Mouse (Mus musculus): Measurements from ENCODE around the gene Etfb.

Etfb gene

DNA sequence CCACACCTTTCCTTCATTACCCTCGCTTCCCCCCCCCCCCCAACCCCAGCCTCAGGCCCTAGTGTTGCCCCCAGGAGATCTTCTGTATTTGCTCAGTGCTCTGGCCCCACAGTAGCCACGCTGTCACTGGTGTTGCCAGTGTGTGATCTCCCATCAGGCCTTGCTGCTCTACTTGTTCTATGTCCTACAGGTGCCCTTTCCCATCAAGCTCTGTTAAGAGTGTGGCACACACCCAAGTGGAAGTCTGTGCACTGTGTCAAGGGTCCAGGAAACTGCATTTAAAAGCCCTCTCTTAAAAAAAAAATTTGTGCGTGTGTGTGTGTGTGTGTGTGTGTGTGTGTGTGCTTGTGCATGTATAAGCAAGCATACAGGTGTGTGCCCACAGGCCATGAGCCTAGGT is 4.4 kb downstream of the Etfb start:
- ATAC-seq (ENCODE audit: low TSS enrichment): no peak

DNA sequence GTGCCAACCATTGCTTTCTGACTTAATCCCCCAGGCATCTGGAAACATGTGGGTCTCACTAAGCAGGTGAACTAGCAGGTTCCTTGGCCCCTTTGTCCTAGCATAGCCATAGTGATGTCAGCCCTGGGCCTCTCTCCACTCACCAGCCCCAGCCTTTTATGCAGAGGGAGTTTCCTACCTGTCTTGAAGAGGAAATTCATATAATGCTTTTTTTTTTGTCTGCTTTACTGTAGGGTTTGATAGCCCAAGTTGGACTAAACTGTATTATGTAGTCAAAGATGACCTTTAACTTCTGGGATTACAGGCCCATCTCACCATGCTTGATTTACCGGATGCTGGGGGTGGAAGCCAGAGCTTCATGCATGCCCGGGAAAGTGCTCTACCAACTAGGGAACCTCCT is 5.9 kb downstream of the Etfb start:
- no peak for ATAC-seq (ENCODE audit: low TSS enrichment)

DNA sequence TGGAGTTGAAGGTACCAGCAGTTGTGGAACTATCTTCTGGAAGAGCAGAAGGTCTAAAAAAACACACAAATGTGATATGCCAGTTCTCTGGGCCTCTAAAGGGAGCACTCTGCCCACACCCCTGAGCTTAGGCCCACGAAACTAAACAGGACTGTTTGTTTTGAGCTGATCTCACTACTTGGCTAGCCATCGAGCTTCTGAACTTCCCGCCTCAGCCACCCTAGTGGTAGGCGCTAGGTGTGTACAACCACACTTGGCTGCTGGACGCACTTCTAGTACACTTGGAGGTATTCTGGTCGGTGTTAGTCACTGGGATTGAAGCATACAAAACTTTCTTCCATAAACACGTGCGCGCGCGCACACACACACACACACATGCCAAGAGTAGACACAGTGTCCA is 7.8 kb downstream of the Etfb start:
- ATAC-seq (ENCODE audit: low TSS enrichment): no peak

DNA sequence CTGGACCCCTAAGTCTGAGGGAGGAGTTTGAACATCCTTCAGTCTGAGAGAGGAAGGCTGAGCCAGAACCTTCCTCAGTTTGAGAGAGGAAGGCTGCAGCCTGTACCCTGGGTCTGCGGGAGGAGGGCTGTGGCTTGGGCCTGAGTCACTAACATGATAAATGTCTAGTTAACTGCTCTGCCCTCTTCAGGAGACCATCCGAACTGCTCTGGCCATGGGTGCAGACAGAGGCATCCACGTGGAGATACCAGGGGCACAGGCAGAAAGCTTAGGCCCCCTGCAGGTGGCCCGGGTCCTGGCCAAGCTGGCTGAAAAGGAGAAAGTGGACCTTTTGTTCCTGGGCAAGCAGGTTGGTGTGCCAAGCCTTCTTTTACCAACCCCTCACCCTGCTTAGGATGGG is 8.7 kb downstream of the Etfb start:
- ATAC-seq (ENCODE audit: low TSS enrichment): no peak

DNA sequence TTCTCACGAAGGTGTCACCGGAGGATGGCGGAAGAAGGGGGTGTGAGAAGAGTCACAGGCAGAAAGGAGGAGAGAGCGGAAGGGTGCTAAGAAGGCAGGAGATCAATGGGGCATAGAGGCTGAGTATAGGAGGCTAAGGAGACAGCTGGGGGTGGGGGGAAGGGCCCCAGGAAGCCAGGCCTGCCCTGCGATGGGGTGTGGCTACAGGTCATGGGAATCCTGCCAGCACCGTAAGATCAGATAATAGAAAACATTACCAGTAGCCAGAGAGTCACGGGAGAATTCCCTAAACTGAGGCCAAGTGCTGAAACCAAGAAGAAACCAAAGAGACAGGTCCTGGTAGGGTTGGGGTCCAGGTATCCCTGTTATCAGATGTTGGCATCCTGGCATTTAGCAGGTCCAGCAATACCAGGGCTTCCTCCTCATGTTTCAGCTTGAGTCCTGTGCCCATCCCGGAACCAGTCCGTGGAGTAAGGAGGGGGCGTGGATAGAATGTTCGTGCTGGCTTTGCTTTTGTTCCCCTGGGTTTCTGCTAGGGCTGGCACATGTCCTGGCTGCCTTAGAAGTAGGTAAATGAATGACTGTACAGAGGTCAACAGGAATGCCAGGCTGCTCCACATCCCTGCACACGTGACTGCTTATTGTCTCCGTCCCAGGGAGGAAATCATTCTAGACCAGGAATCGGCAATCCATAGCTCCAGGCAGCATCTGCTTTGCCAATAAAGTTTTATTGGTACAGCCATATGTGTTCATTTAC is 9.9 kb downstream of the Etfb start:
- no peak for ATAC-seq (ENCODE audit: low TSS enrichment)

DNA sequence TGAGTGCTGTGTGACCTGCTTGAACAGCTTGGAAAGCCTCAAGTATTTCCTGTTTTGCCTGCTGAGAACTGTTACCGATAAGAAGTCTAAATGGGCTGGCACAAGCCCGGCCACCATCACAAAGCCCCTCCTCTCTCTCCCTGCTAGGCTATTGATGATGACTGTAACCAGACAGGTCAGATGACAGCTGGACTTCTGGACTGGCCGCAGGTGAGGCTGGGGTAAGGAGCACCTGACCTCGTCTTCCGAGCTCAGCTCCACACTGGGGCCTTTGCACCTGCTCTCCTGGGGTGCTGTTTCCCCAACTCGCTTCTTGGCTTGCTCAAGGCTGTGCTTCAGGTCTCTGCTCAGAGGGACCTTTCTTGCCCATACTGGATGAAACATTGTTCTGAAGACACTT is 10.5 kb downstream of the Etfb start:
- ATAC-seq (ENCODE audit: low TSS enrichment): no peak

- ATAC-seq (ENCODE audit: low TSS enrichment): no peak
Measured at GRCm38 (mm10) chr7:43462851-43463250, 19.0 kb downstream of the Etfb start, which contains the start of gene Vsig10l. Vsig10l (plus strand) TSS chr7:43463151.

DNA sequence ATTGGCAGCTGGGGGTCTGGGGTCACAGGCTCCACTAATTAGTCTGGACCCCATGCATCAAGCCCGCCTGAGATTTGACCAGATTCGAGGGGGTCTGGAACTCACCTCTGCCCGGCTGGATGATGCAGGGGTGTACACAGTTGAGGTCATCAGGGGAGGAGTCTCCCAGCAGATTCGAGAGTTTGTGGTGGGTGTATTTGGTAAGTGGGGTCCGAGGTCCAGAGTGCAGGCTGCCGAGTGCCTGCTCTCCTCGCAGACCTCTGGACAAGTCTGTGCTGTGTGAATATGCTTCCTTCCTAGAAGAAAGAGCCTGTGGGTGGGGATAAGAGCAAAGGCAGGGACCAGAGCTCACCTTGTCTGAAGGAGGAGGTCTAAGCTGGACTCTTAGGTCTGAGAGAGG is 20.1 kb downstream of the Etfb start:
- no peak for ATAC-seq (ENCODE audit: low TSS enrichment)

- no peak for ATAC-seq (ENCODE audit: low TSS enrichment)
Measured at GRCm38 (mm10) chr7:43464864-43465343, 21.0 kb downstream of the Etfb start.

DNA sequence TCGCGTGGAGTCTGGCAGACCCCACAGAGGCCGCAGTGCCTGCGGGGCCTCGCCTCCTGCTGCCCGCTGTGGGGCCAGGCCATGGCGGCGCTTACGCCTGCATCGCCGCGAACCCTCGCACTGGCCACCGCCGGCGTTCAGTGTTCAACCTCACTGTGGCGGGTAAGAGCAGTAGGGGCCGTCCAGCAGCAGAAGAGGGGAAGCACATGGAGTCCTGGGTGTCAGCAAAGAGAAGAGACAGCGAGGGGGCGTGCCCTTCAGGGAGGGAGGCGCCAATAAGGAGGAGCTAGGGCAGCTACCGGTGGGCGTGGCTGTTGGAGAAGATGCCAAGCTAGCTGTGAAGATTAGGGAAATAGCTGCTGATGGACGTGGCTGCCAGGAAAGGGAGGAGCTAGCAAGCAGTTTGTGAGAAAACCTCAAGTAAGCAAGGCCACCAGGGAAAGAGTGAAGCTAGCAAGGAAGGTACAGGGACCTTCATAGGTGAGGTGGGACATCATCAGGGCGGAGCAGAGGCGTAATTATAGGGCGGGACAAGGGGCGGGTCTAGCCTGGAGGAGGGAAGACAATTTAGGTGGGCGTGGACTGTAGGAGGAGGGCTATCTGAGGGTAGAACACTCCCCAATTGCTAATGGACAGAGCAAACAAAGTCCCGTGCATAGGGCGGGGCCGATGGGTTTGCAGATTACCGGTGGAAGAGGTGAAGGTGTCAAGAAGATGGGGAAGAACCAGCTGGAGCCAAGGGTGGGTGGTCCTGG is 21.6 kb downstream of the Etfb start:
- peak; percentile 76 for ATAC-seq (ENCODE audit: low TSS enrichment)

DNA sequence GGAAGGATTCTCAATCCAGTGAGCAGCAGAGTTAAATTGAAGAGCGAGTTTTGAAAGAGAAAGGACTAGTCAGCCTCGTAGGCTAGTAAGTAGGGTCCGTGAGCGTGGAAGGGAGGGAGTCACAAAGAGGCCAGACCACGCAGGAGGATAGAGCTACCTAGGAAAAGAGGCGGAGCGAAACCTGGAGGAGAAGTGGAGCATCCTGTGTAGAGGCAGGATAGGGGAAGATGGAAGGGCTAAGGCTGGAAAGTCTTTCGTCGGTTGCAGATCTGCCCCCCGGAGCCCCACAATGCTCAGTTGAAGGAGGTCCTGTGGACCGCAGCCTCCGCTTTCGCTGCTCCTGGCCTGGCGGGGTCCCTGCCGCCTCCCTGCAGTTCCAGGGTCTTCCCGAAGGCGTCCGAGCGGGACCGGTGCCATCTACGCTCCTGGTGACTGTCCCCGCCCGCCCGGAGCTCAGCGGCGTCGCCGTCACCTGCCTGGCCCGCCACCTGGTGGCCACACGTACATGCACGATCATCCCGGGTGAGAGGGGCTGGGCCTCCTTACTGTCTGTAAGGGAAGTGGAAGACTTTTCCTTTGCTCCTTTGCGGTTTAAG is 22.3 kb downstream of the Etfb start:
- peak; percentile 82 for ATAC-seq (ENCODE audit: low TSS enrichment)

DNA sequence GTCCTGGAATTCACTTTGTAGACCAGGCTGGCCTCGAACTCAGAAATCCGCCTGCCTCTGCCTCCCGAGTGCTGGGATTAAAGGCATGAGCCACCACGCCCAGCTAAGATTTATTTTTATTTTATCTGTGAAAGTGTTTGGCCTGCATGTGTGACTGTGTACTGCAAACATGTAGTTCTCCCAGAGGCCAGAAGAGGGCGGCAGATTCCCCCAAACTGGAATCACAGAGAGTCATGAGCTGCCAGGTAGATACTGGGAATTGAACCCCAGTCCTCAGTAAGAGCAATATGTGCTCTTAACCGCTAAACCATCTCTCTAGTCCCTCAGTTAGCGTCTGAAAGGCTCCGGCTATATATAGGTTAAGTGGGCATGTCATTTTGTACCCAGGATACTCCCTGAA is 26.5 kb downstream of the Etfb start:
- no peak for ATAC-seq (ENCODE audit: low TSS enrichment)

- ATAC-seq (ENCODE audit: low TSS enrichment): no peak
Measured at GRCm38 (mm10) chr7:43475706-43476105, 31.8 kb downstream of the Etfb start.

DNA sequence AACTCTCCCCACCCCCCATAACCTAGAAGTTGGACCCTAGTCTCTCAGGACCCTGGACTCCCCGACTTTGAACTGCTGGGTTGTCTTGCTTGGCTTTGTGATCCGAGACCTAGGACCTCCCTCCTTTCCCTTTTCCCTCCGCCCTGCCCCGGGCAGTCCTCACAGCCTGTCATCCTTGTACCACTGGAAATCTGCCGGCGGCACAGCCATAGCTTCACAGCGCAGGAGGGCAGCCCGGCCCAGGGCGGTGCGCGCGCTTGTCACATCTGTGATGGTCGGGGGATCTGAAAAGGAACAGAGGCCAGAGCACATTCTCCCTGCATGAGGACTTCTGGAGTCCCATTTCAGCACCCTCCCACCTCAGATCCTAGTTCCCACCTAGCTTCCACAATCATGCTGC is 32.5 kb downstream of the Etfb start:
- no peak for ATAC-seq (ENCODE audit: low TSS enrichment)

- ATAC-seq (ENCODE audit: low TSS enrichment): peak; percentile 92
Measured at GRCm38 (mm10) chr7:43481191-43481590, 37.3 kb downstream of the Etfb start.

DNA sequence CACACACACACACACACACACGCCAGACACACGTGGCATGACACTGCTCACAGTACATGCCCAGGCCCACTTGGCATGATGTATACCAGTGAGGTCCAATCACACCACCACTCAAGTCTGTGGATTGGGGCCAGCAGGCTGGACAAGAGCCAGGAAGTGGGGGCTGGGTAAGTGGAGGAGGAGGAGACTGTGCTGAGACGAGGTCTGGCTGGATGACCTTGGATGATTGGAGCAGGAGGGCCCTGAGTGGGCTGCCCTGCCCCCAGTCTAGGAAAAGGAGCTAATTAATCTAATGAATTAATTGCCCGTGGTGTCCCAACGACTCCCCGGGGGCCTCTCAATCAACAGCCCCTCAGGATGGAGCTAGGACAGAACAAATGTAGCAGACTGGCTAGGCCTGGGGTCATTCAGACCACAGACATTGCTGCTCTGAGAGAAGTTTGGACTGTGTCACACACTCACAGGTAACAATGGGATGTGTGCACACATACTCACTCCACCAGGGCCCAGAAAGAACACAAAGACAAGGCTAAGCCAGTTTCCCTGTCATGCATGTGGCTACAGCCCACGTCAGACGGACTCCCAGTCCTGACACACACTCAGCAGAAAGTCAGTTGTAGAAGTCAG is 38.3 kb downstream of the Etfb start:
- ATAC-seq (ENCODE audit: low TSS enrichment): no peak

DNA sequence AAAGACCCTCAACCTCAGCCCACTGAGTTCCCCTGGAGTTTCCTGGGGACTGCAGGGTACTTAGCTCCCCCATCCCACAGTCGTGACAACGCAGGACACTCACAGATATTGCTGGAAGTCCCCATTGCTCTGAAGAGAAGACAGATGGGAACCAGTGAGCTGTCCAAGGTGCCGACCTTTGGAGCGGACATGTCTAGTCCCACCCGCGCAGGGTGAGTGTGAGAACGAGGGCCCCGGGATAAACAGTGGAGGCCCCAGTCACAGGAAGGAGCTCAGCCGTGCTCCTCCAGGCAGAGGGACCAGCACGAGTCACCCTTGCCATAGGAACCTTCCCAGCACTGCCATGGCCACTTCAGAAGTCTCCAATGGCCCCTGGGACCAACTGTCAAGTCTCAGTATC is 39.4 kb downstream of the Etfb start:
- ATAC-seq (ENCODE audit: low TSS enrichment): no peak

- ATAC-seq (ENCODE audit: low TSS enrichment): peak; percentile 45
Measured at GRCm38 (mm10) chr7:43488646-43489045, 44.8 kb downstream of the Etfb start.

DNA sequence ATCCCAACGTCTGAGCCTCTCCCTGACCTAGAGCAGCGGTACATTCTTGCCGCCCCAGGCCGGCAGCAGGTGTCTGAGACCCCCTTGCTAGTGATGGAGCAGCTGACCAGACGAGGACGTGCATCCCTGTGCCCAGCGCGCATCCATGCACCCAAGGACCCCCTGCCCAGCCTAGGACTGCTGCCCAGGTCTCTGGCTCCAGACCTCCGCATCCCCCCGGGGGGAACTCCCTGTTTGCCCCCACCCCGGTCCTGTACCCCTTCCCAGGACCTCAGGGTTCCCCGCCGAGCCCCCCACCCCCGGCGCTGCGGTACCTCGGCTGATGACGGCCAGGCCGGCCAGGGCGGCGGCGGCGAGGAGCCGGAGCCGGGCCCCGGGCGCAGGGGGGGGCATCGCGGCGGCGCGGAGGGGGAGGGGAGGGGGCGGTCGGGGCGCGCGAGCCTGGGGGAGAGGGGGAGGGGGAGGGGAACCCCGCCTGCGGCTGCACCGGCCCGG is 45.8 kb downstream of the Etfb start, which contains the start of gene Iglon5:
Gene Iglon5 (minus strand): TSS at position 445 of the 495 bp plus-strand sequence.
- ATAC-seq (ENCODE audit: low TSS enrichment): no peak

- ATAC-seq (ENCODE audit: low TSS enrichment): peak; percentile 74
Measured at GRCm38 (mm10) chr7:43490182-43490584, 46.3 kb downstream of the Etfb start.

- ATAC-seq (ENCODE audit: low TSS enrichment): no peak
Measured at GRCm38 (mm10) chr7:43490861-43491260, 47.0 kb downstream of the Etfb start.
